Mouse (Mus musculus): ENCODE data around the gene Stpg3. TPM values are rescaled to one million over a fixed set of nuclear protein-coding genes. Genes with fewer than 3 reads are reported as not detected.

The Stpg3 gene
- total RNA-seq, 2 experiments from 2014 or later: not detected

DNA sequence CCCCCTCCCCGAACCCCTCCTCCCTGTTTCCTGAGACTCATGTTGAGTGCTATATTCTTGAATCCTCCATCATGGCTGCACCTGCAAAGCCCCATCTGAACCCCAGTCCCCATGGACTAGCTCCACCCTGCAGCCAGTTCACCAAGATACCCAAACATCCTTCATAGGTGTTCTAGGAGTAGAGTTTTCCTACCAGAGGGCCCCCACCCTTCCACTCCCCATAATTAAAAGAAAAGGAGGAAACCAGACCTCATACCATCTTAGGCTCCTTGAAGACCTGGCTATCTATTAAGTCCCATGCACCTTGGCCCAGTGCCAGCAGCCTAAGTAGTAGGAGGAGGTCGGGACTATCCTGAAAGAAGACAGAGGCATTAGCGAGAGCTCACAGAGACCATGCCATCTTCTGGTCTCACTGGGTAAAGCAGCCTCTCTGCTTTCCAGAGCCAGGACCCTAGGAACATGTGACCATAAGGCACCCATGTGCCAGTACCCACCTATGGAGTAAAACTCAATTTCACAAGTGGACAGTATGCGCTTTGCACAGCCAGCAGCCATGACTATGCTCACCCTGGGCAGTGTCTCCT, 10.7 kb downstream of the Stpg3 start:
- DNase-seq: no peak

DNA sequence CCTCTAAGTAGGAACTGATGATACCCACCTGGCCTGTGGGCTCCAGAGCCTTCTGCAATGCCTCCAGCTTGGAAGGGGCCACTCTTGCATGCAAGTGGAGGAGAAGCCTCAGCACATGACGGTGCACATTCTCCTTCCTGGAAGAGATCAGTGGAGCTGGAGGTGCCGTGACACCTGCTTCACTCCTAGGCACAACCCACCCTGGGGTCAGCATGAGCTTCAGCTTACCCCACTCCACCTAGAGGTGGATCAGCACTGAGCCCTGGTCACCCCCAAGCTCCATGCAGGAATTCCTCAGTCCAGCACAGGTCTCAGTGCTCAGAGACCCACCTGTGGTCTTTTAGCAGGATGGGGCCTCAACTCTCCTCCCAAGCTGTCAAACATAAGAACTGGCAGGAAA, 13.8 kb downstream of the Stpg3 start:
- no peak for DNase-seq

DNA sequence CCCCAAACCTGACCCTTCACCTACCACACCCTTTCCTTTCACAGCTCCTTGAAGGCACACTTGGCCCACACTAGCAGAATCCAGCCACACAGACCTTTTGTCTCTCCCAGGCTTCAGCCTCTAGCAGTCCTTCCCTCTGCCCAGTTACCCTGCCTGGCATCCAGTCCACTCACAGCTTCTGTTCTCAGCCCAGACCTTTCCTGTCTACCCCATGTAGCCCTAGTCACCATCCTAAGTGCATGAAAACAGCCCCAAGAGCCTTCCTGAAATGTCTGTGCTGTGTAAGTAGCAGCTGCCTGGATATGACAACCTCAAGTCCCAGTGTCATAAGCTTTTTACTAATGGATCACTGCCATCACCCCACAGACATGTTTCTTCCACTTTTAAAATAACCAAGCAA, 16.5 kb downstream of the Stpg3 start:
- DNase-seq: no peak

DNA sequence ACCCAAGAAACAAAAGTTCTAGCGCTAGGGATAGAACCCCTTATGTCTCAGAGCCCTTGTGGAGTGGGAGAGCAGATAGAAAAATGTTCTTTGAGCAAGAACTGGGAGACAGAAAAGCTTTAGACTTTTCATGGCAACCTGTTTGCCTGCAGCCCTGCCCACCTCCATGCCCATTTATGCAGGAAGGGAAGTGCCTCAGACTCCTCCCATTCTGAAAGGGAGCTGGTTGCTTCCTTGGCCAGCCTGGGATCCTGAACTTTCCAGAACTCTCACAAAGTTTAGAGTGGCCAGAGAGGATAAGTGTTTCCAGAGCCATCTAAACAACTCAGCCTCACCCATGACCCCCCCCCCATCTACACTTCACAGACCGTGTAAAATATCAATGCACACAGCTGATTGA, 17.2 kb downstream of the Stpg3 start:
- DNase-seq: no peak

DNA sequence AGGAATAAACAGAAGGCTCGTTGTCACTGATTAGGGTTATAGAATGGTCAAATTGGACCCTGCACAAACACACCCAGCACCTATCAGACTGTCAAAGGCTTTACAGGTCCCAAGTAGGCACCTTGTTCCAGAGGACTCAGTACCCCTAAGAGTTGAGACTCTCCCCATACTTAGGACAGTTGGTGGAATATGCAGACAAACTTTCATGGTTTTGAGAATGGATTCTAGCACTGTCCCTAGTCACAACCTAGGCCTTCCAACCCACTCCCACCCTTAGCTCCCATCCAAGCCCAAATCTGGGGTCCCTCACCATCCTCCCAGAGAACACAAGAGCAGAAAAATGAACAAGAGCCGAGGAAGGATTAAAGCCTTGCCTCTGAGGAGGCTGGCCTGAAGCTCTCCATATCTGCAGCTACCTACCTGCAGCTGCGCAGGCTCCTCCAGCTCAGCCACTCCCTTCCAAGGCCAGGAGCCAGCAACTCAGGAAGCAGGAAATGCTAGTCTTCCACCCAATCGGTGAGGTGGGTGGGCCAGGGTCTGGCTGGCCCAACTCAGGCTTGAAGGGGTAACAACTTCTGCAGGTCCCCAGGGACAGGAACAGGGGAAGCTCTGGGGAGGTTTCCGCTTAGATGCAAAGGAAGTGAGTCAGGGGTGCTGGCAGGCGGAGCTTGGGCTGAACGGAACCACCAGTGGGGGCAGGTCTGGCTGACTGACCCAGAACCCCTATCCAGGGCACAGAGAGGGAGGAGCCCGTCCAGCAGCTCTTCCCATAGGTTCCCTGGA, 18.1 kb downstream of the Stpg3 start, which contains the start of gene Tor4a:
TSS of gene Tor4a (minus strand) at position 715 of the 783 bp plus-strand sequence.
- DNase-seq: no peak

DNA sequence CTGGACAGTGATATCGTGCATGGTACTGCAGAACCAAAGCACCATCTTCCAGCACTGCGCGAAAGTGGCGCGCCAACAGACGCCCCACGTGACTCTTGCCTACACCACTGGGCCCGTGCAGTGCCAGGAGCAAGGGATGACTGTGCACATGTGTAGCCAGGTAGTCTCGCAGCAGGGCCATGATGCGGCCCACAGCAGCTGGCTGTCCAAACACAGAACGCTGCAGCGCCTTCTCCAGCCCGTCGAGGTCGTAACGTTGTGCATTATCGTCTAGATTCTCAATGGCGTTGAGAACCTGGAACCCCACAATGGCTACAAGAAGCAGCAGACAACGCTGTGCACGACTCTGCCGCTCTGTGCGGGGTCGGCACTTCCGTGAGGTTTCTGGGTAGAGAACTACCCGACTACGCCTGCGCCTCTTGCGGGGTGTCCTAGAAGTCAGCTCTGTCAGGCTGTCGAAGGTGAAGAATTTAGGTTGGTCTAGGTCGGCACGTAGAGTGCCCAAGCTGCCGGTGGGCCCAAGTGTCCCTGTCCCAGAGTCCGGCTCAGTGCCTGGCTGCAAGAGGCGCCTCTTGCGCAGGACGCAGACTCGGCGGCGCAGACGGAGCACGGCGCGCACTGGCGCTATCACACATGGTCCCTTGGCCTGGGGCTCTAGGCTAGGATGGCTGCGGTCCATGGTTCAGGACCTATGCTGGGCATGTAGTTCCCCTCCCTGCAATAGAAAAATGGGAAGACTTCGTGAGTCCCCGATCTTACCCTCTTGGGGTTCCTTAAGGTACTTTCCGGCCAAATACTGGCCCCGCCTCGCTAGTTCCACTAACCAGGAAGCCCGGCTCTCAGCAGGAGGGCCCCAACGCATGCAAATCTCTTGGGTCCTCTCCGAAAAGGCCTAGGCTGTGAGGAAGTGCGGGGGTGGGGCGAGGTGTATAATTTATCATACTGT, 19.0 kb downstream of the Stpg3 start:
- DNase-seq: no peak

DNA sequence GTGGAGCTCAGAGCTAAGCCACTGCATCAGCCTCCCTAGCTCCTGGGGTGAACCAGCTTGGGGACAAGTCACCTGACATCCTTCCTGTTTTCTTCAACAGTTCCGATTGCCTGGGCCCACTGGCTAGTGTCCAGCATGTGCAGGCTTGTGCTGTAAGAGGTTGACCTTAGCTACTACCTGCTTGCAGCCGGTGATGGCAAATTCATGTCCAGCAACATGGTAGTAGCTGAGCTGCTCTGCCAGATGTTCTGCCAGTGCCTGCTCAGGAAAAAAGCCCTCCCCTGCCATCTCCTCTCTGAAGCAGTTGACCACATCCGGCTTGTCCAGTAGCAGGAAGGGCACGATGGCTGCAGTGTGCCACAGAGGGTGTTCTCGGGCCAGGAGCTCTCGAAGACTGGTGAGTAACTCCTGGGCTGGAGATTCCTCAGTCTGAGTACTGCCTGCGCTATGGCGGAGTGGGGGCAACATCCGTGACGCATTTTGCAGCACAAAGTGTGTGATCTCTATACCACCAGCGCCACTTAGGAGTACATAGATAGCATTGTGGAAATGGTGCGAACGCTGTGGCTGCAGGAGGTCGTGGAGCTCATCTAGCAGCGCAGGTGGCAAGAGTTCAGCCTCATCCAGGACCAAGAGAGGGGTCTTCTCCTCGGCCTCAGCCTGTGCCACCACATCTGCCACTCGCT, 19.8 kb downstream of the Stpg3 start:
- no peak for DNase-seq

DNA sequence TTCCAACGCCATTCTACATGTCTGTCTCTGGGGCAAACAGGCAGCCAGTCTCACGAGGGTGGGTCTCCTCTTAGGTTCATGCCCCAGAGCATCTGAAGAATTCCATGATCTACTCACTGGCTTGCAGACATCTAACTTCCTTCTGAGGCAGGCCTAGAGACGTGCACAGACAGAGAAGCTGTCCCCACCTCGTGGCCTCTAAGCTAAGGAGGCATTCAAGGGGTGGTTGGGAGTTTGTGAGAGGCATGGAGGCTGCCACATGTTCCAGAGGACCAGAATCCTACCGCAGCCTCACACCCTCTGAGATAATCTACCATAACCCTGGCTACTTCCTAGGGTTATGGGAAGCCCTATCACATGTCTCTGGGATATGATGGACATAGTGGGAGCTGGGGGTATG, 20.4 kb downstream of the Stpg3 start:
- no peak for DNase-seq

DNA sequence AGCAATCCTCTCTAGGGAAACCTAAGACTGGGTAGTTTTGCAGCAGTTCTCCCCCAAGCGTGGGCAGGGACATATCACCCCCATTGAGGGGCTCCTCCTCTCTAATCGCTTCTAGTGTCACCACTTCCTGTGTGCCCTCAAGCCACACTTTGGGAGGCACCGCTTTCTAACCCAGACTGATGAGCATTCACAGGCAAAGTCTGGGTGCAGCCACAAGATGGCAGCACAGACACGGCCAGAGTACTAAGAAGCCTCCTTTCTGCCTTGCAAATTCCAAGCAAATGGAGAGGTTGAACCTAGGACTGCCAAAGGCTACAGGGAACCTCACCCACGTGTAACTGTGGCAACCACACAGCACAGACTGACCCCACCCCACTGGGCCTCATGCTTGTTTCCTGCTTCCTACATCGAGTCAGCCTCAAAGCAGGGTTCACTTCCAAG, 21.1 kb downstream of the Stpg3 start:
- DNase-seq: peak; percentile 78 to 81

DNA sequence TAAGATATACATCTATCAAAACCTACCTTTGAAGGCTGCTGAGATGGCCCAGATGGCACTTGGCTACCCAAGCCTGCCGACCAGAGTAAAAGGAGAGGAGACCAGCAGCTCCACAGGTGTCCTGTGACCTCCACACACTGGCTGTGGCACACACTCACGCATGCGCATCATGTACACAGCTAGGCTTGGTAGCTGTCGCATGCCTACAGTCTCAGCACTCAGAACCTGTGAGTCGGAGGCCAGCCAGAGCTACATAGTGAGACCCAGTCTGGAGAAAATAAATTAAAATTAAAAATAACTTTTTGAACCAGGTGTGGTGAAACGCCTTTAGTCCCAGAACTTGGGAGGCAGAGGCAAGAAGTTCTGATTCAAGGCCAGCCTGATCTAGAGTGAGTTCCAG, 26.6 kb downstream of the Stpg3 start:
- DNase-seq: no peak

DNA sequence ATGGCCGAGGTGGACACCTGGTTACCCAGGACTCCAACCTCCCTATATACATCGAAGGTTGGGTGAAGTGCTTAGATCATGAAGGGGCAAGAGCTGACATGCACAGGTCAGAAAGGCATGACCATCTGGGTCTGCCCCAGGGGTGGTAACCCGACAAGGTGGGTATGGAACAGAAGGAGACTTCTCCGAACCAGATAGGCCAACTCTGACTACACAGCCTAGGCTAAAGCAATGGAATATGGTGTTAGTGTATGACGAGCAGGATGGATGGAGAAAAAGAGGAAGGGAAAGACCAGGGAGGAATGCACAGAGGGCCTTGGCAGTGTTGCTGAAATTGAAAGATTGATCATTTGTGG, 27.9 kb downstream of the Stpg3 start:
- DNase-seq: no peak

DNA sequence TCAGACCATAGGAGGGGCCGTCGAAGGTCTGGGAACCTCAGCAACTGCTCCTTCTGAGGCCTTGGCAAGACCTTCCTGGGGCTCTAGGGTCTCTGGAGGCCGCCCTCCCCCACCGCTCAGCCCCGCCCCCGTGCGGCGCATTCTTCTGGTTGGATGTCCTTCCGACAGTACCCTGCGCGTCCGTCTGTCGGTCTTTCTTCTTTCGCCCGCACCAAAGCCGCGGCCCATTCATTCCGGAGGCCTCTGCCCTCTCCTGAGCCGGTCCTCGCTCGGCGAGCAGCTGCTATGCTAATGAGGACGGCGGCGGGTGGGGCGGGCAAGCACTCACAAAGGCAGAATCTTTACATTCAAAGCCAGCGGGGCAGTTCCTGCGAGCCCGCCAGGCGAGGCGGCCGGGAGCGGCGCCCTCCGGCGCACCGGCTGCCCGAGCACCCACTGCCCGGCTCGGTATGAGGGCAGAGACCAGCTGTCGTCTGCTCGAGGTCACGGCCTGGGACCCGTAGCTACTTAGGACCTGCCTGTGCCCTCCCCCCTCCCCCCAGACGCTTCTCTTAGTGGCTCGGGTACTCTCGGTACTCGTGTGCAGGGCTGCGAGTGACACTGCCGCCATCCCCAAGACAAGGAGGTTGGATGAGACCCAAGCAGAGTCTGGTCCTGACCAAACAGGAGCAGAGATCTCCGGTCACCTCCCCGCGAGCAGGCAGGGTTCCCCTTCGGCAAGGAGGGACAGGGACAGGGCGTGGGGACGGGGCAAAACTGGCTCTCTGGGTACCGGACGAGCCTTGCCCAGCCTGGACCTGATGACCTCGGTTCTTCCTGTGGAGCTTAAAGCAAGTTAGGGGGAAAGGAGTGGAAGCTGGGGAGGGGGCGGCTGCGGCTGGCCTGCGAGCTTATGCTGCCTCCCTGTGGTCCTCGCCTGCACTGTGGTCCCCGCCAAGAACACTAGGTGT, 28.5 kb downstream of the Stpg3 start:
- DNase-seq: no peak

DNA sequence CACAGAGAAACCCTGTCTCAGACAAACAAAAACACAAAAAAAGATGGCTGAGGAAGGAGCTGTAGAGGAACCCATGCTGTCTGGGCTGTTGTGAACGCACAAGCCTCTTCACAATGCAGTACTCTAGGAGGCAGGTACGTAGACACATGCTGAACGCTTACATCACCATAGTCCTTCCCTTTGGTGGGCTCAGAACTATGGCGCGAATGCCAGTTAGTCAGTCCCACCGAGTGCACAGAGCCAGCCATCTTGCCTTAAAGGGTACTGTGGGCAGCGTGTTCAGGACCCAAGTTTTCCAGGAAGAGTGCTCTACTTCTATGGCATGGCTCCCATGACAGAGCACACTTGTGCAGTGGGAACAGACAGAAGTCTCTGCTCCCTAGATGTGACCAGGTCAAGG, 29.9 kb downstream of the Stpg3 start:
- no peak for DNase-seq

DNA sequence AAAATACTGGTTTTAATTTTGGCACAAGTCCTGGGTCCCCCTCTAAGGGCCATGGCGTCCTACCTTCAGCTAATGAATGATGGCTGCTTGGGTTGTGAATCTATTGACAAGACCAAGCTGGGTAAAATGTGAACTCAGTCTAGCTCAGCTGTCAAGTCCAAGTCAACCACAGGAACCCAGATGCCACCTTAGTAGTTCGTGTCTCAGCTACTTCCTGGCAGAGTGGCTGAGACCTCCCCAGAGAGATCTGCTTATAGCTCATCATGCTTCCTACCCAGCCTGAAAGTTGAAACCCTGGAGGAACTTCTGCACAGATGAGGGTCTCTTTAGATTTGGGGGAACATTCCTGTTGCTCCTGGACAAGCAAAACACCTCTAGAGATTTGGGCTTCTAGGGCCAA, 31.1 kb downstream of the Stpg3 start:
- DNase-seq: no peak

DNA sequence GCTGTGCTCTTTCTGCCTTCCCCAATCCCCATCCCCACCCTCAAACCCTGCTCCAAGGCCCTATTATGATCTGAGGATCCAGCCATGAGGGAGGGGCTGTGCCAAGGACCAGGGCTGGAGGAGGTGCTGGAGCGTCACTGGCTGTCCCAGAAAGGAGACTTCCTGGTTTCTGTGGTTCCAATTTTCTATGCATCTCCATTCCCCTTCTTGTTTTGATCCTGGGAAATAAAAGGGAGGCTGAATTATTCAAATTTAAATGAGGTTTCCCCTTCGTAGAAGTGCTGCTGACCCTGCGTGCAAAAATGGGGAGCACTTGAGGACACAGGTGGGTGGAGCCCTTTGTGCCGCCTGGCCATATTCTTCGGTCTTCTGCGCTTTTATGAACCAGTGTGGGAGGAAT, 31.8 kb downstream of the Stpg3 start:
- no peak for DNase-seq

DNA sequence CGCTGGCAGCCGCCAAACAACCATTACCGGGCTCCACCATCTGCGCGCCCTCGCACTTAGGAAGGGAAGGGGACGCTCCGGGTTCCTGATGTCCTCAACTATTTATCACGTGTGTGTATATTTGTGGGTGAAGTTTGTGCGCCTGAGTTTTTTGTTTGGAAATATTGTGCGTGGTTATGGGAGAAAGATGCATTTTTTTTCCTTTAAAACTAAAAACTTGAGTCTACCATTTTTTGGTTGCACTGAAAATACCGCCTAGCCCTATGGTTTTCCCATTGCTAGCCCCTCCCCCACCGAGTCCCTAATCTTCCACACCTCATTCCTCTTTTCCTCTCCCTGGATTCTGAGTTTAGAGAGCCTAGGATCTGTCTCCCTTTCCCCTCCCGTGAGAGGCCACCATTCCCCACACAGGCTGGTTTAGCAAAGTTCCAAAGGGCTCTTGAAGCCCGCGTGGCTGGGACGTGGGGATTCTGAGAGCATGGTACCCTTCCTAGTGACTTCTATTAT, 32.5 kb downstream of the Stpg3 start:
- DNase-seq: no peak

DNA sequence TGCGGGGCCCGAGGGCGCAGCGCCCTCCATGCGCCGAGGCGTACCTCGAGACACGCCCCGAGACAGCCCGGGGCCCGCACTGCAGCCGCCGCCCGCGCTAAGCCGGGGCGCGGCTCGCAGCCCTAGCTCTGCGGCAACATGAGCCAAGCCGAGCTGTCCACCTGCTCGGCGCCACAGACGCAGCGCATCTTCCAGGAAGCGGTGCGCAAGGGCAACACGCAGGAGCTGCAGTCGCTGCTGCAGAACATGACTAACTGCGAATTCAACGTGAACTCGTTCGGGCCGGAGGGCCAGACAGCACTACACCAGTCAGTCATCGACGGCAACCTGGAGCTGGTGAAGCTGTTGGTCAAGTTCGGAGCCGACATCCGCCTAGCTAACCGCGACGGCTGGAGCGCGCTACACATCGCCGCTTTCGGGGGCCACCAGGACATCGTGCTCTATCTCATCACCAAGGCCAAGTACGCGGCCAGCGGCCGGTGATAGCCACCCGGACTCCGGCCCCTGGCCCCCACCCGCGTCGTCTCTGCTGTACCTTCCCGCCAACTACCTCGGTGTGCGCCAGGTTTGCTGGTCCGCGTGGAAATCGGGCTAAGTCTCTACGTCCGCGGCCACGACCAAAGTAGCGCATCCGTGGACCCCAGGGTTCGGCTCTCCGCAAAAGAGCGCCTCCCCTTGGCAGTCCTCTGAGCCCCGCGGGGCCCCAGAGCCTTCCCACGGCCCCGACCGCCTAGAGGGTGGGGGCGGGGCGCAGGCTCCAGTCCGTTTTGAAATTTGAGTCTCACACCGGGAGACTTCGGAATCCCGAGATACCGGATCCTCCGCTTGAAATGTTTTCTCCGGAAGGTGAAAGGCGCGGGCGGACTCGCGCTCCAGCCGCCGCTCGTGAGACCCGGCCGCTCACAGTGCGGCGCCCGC, 33.2 kb downstream of the Stpg3 start:
- DNase-seq: no peak

DNA sequence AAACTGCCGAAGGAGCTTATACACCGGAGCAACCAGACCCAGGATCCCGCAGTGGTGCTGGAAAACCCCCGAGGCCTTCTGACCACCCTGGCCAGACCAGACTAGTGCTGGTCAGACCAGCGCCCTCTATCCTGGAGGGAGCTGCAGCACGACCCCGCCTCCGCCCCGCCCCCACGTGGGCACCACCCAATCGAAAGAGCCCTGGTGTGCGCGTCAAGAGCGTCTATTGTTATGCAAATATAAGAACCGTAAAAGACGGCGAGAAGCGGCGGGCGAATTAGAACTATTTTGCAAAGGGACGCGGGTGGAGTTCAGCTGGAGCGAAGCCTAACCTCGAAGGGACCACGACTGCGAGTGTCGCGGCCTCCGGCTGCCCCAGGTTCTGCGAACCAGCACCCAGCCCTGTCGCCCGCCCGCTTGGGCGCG, 33.9 kb downstream of the Stpg3 start, which contains the start of gene Nrarp:
TSS of gene Nrarp (plus strand) at position 281 of the 426 bp plus-strand sequence.
- peak; percentile 93 to 95 for DNase-seq

DNA sequence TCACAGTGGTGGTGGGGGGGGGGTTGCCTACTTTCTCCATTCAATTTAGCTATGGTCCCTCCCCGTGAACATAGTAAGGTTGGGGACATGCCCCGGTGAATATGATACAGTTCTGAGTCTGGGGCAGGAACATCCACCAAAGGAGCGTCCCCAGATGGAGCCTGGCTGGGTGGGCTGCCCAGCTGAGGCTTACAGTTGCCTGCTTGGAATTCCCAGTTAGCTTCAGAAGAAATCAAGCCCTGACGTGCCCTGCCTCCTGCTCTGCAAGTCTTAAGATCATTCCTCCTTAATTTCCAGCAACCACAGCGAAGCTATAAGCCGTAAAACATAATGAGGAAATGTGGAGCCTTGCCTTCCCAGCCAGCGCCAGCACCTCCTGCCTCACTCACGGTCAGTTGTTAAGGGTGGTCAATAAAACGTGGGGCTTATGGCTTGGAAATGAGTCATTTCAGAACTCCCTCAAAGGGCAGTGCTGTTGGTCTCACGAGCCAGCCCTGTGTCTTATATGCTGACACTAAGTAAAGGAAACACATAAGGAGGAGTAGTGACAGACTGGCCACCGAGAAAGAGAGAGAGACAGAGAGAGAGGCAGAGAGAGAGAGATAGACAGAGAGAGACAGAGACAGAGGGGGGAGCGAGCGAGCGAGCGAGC, 34.7 kb downstream of the Stpg3 start:
- DNase-seq: no peak

Measured in layer of hippocampus, postnatal 36 days (tissue).